Mouse (Mus musculus): ENCODE data around the gene Aftph.

GRCm38 (mm10) chr11:20642321-20642720, 99.1 kb downstream of the Aftph start:
- no peak for TF ChIP-seq USF1 (IDR thresholded peaks at IDR 0.05; ENCODE audit: low read depth)
- TF ChIP-seq CTCF (IDR thresholded peaks at IDR 0.05; ENCODE audit: control insufficient read depth, insufficient read depth, insufficient read length) = no peak
- TF ChIP-seq CEBPB (IDR thresholded peaks at IDR 0.05; ENCODE audit: low read depth) = no peak
